Mouse (Mus musculus) midbrain, embryonic 11.5 days (tissue): ENCODE measurements at regions not wholly inside any gene's neighbourhood (a gene's known extent, or its start where the extent isn't known, plus 50 kb on each side); places are given as distances from the start of the nearest gene placed in this dataset.

Experiments used
- ATAC-seq: fragments of 200-750 bp; cut with Nextera tagmentation; 2 replicates; pipeline ENCODE4 v1.8.0; 2017; ENCODE audit warnings: moderate TSS enrichment, moderate library complexity; ENCODE audit not compliant: low FRiP score
- DNase-seq: peaks from one replicate; pipeline ENCODE4 v3.0.0; 2015; ENCODE audit warnings: low spot score; ENCODE audit errors: missing footprints
- H3K27ac ChIP-seq: fragments of 300-500 bp; sonication (generic); 2 replicates; pipeline ENCODE4 v1.5.1; 2014; ENCODE audit warnings: low read depth, low read length
- H3K27me3 ChIP-seq: fragments of 300-500 bp; sonication (generic); 2 replicates; pipeline ENCODE4 v1.6.1; 2014; ENCODE audit warnings: mild to moderate bottlenecking, low read length, moderate library complexity, mixed read lengths; ENCODE audit not compliant: control insufficient read depth, insufficient read depth
- H3K36me3 ChIP-seq: fragments of 300-500 bp; sonication (generic); 2 replicates; pipeline ENCODE4 v1.6.1; 2014; ENCODE audit warnings: mild to moderate bottlenecking, low read length, moderate library complexity, mixed read lengths; ENCODE audit not compliant: control insufficient read depth, insufficient read depth
- H3K4me1 ChIP-seq: fragments of 300-500 bp; sonication (generic); 2 replicates; pipeline ENCODE4 v1.6.1; 2014; ENCODE audit warnings: low read length; ENCODE audit not compliant: control insufficient read depth, insufficient read depth
- H3K4me2 ChIP-seq: fragments of 300-500 bp; sonication (generic); 2 replicates; pipeline ENCODE4 v1.6.1; 2014; ENCODE audit warnings: mild to moderate bottlenecking, moderate library complexity
- H3K4me3 ChIP-seq: fragments of 300-500 bp; sonication (generic); 2 replicates; pipeline ENCODE4 v1.5.1; 2014; ENCODE audit warnings: low read depth, low read length
- H3K9ac ChIP-seq: fragments of 300-500 bp; sonication (generic); 2 replicates; pipeline ENCODE4 v1.6.1; 2014; ENCODE audit warnings: low read length
- H3K9me3 ChIP-seq: fragments of 300-500 bp; sonication (generic); 2 replicates; pipeline ENCODE4 v1.6.1; 2016; ENCODE audit warnings: low read length; ENCODE audit not compliant: control insufficient read depth
- WGBS: fragments of 180-500 bp; shearing (Covaris S2); extraction: QIAGEN DNeasy Blood & Tissue Kit; methylation state at CpG from one replicate; pipeline ENCODE4 v1.1.7; 2014; 5-methylcytosine and 5-hydroxymethylcytosine counted together

- DNase-seq (peak; percentile 39), ATAC-seq (no peak)
- H3K9ac ChIP-seq: no peak overlapping the region
- H3K27ac ChIP-seq: no peak overlapping the region
- no peak overlapping the region for H3K4me2 ChIP-seq
- H3K9me3 ChIP-seq: no peaks in the 10 kb centered on the region
- no peaks in the 10 kb centered on the region for H3K4me1 ChIP-seq
- no peaks in the 10 kb centered on the region for H3K36me3 ChIP-seq
- no peak overlapping the region for H3K4me3 ChIP-seq
- no peaks in the 10 kb centered on the region for H3K27me3 ChIP-seq
- WGBS: 81% methylated on average over 7 of the region's 7 CpGs
These were observed 108.5 kb downstream of the Dact1 start for GRCm38 (mm10) chr12:71418186-71418585.

DNA sequence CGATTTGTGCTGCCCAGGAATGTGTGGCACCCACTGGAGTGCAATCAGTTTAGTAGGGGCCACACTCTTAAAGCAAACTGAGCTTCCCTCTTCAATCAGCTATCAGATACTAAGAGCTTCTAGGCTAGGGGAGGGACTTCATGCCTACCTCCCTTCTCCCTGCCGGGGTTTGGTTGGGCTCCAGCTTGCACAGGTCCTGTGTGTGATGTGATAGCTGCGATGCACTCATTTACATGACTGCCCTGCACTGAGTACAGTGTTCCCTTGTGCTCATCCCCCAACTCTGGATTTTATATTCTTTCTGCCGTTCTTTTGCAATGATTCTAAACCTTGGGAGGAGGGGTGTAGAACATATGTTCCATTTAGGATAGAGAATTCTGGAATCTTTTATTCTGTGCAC, 109.5 kb downstream of the Dact1 start:
- DNase-seq (no peak), ATAC-seq (no peak)
- no peaks in the 10 kb centered on the region for H3K9me3 ChIP-seq
- H3K4me3 ChIP-seq: no peak overlapping the region
- H3K27me3 ChIP-seq: no peaks in the 10 kb centered on the region
- no peaks in the 10 kb centered on the region for H3K4me1 ChIP-seq
- 82% methylated on average over 4 of the region's 4 CpGs for WGBS
- H3K9ac ChIP-seq: no peak overlapping the region
- no peak overlapping the region for H3K4me2 ChIP-seq
- H3K27ac ChIP-seq: no peak overlapping the region
- H3K36me3 ChIP-seq: no peaks in the 10 kb centered on the region

- H3K9ac ChIP-seq: no peak overlapping the region
- no peaks in the 10 kb centered on the region for H3K36me3 ChIP-seq
- H3K9me3 ChIP-seq: no peaks in the 10 kb centered on the region
- H3K4me1 ChIP-seq: peaks cover 10% of the 10 kb centered on the region
- H3K27ac ChIP-seq: no peak overlapping the region
- ATAC-seq (peak; percentile 33; the same call in 1 of the 2 replicates), DNase-seq (no peak)
- H3K4me2 ChIP-seq: no peak overlapping the region
- no peak overlapping the region for H3K4me3 ChIP-seq
- H3K27me3 ChIP-seq: no peaks in the 10 kb centered on the region
- 17% methylated on average over 10 of the region's 10 CpGs for WGBS
These were observed 116.5 kb downstream of the Dact1 start for GRCm38 (mm10) chr12:71426023-71426719.

- H3K4me2 ChIP-seq: no peak overlapping the region
- 86% methylated on average over 2 of the region's 2 CpGs for WGBS
- ATAC-seq: no peak
These were observed 118.3 kb downstream of the Dact1 start for GRCm38 (mm10) chr12:71427974-71428373.

GRCm38 (mm10) chr12:71429561-71430200, 120.0 kb downstream of the Dact1 start:
- WGBS: 57% methylated on average over 13 of the region's 13 CpGs
- Histone ChIP-seq H3K9me3 (no peaks in the 10 kb centered on the region), H3K27me3 (peaks cover 2% of the 10 kb centered on the region), H3K4me1 (peaks cover 20% of the 10 kb centered on the region), H3K9ac (no peak overlapping the region; the same call in 1 of the 2 replicates), H3K27ac (no peak overlapping the region; the same call in 1 of the 2 replicates), H3K4me3 (no peak overlapping the region), H3K4me2 (no peak overlapping the region), H3K36me3 (no peaks in the 10 kb centered on the region)
- no peak for ATAC-seq
- no peak for DNase-seq

More at GRCm38 (mm10) chr12:71427974-71428373, 118.3 kb downstream of the Dact1 start:
- Histone ChIP-seq H3K9me3 (no peaks in the 10 kb centered on the region), H3K36me3 (no peaks in the 10 kb centered on the region), H3K27me3 (no peaks in the 10 kb centered on the region), H3K4me1 (peaks cover 10% of the 10 kb centered on the region), H3K4me3 (no peak overlapping the region), H3K27ac (no peak overlapping the region), H3K9ac (no peak overlapping the region)
- no peak for DNase-seq

GRCm38 (mm10) chr12:71430331-71430730, 120.6 kb downstream of the Dact1 start:
- H3K4me2 ChIP-seq: no peak overlapping the region
- ATAC-seq: no peak
- H3K4me3 ChIP-seq: no peak overlapping the region
- no peak for DNase-seq
- 44% methylated on average over 11 of the region's 11 CpGs for WGBS
- H3K4me1 ChIP-seq: peaks cover 20% of the 10 kb centered on the region
- no peaks in the 10 kb centered on the region for H3K9me3 ChIP-seq
- H3K27ac ChIP-seq: no peak overlapping the region
- no peaks in the 10 kb centered on the region for H3K36me3 ChIP-seq
- H3K9ac ChIP-seq: no peak overlapping the region
- peaks cover 3% of the 10 kb centered on the region for H3K27me3 ChIP-seq

DNA sequence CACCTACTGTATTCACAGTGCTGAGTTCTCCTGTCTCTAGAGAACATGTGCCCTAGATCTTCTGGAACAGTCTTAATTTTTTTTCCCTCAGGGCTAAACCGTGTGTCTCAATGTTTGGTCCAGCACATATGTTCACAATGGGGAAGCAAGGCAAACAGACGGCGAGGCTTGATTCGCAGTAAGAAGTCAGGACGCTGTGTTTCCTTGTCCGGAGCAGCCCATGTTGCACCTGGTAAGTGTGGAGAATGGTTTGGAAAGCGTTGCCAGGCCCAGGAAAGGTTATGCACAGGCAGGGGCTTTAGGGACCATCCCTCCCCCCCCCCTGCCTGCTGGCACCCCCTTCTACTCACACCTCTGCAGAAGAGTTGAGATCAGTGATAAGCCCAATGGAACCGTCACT, 121.4 kb downstream of the Dact1 start:
- Histone ChIP-seq H3K4me1 (peaks cover 20% of the 10 kb centered on the region), H3K4me3 (no peak overlapping the region), H3K4me2 (no peak overlapping the region), H3K27ac (no peak overlapping the region), H3K36me3 (no peaks in the 10 kb centered on the region), H3K9ac (no peak overlapping the region), H3K9me3 (no peaks in the 10 kb centered on the region), H3K27me3 (peaks cover 3% of the 10 kb centered on the region)
- no peak for ATAC-seq
- 79% methylated on average over 8 of the region's 8 CpGs for whole genome bisulfite sequencing
- DNase-seq: no peak

GRCm38 (mm10) chr12:71433549-71434200, 124.0 kb downstream of the Dact1 start:
- Histone ChIP-seq H3K27ac (no peak overlapping the region), H3K4me2 (no peak overlapping the region), H3K4me1 (peaks cover 20% of the 10 kb centered on the region), H3K4me3 (no peak overlapping the region), H3K36me3 (no peaks in the 10 kb centered on the region), H3K27me3 (peaks cover 3% of the 10 kb centered on the region), H3K9me3 (no peaks in the 10 kb centered on the region), H3K9ac (no peak overlapping the region)
- DNase-seq (no peak), ATAC-seq (0 out of 2 replicates have a peak, but pooled peaks have one; percentile 42)
- 25% methylated on average over 9 of the region's 9 CpGs for WGBS

- 66% methylated on average over 6 of the region's 6 CpGs for WGBS
- no peaks in the 10 kb centered on the region for H3K36me3 ChIP-seq
These were observed 128.6 kb downstream of the Dact1 start for GRCm38 (mm10) chr12:71438254-71438653.

More at GRCm38 (mm10) chr12:71438254-71438653, 128.6 kb downstream of the Dact1 start:
- Histone ChIP-seq H3K4me2 (no peak overlapping the region), H3K4me3 (no peak overlapping the region), H3K27ac (no peak overlapping the region), H3K9me3 (no peaks in the 10 kb centered on the region), H3K9ac (no peak overlapping the region), H3K4me1 (peaks cover 10% of the 10 kb centered on the region; the same call in 1 of the 2 replicates), H3K27me3 (peaks cover 3% of the 10 kb centered on the region)
- ATAC-seq: no peak
- peak; percentile 81 for DNase-seq
